Mouse (Mus musculus) heart, adult 11 months (tissue): ENCODE results near the gene Pla1a.
A peak's percentile ranks its signal among the peaks of the same experiment; 100 is the strongest.

ENCODE experiments used
- DNase-seq: peaks from one replicate; pipeline ENCODE4 v3.0.0; 2022

Gene Pla1a

GRCm38 (mm10) chr16:38385700-38386099, 47.2 kb downstream of the Pla1a start:
- DNase-seq = no peak

GRCm38 (mm10) chr16:38385184-38385634, 47.7 kb downstream of the Pla1a start:
- DNase-seq = no peak

DNA sequence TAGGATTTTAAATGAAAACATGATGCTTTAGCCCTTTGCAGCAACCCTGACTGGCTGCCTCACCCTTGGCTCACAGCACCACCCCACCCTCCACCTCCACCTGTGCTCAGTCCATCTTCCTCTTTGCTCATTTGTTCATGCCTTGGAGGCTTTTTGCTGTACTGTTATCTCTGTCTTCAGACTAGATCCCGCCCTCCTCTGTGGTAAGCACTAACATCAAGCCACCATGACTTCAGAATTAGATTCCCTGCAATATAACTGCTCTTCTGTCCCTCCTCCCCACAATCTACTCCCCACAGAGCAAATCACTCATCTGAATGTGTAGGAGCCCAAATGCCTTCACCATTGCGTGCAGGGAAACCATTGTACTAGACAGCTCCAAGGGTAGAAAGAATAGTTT, 49.3 kb downstream of the Pla1a start:
- no peak for DNase-seq

- no peak for DNase-seq
These were observed 53.0 kb downstream of the Pla1a start for GRCm38 (mm10) chr16:38379926-38380325.

DNA sequence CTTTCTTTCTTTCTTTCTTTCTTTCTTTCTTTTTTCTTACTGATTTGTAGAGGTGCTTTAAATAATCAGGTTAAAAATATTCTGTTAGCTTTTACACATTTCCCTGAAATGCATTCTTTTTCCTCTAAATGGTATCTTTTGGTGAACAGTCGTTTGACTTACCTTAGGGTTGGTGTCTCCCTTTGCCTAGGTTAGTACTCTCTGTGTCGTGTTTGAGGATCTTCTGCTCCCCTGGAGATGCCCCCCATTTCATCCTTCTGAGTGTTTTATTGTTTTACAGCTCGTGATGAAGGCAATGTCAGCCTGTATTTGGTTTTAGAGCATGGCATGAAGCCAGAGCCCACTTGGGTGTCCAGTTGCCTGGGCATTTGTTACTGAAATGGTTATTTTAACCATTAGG, 53.5 kb downstream of the Pla1a start:
- DNase-seq = no peak

DNA sequence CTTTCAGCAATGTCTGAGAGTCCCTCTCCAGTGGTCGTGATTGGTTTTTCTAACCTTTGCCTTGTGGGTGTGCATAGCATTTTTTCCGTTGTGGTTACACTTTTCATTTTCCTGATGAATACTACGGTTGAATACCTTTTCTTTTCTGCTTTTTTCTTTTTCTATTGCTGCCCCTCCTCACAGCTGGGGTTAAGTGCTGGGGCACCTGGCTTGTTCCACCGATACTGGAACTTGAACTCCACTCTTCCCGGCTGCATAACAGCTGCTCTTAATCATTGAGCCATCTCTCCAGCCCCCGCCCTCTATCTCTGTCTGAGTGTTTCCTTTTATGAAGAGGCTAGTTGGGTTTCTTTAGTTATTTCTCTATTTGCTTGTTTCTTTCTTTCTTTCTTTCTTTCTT, 53.9 kb downstream of the Pla1a start:
- no peak for DNase-seq

- no peak for DNase-seq
These were observed 54.4 kb downstream of the Pla1a start for GRCm38 (mm10) chr16:38378591-38378990.

DNA sequence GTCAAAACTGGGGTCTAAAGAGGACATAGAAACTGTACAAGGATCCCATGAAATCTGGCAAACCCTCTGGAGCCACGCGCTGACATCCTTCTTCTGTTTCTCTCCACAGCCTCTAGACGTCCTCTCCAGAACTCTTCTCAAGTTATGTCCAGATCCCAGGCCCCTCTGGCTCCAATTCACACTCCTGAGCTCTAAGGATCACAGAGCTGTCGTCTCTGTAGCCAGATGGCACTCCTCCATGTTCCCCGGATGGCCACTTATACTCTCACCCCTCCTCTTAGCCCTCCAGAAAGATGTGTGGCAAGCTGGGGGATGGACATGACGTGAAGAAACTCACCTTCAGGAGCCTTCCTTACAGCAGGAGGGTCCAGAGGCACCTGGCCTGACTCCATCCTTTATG, 55.4 kb downstream of the Pla1a start:
- no peak for DNase-seq

DNA sequence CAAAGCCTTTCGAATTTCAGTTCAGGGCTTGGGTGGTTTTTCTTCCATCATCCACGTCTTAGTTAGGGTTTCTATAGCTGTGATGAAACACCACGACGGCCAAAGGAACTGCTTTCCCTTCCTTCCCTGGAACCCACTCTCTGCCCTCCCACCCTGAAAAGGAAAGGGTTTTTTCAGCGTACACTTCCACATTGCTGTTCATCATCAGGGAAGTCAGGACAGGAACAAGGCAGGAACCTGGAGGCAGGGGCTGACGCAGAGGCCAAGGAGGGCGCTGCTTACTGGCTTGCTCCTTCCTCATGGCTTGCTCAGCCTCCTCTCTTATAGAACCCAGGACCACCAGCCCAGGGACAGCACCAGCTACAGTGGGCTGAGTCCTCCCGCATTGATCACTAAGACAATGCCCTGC, 56.1 kb downstream of the Pla1a start:
- peak; percentile 95 for DNase-seq

DNA sequence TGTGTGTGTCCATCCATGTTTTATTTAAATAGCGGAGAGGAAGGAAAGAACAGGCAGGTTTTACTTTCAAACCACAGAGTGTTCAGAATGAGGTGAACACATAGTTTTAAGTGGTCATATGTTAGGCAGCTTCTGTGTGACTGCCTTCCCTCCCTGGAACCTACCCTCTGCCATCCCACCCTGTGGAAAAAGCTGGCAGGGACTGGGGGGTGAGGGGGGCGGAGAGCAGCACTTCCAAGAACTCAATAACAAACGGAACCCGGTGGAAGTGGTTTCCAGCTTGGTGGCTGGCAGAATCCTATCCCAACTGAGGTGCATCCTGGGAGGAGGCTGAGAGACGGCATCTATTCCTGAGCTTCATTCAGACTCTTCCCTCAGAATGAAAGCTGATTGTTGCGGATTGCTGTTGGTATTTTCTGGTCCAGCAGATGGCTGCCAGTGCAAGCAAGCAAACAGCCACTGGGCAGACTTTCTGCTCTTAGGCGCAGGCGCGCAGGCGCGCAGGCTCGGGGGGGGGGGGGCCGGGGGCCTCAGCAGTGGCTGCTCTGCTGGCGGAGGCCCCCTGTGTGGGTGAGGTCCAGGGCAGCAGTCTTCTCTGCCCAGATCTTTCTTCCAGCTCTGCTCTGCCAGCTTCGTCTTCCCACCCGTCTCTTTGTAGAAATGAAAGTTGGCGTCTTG, 56.6 kb downstream of the Pla1a start:
- DNase-seq = peak; percentile 96

DNA sequence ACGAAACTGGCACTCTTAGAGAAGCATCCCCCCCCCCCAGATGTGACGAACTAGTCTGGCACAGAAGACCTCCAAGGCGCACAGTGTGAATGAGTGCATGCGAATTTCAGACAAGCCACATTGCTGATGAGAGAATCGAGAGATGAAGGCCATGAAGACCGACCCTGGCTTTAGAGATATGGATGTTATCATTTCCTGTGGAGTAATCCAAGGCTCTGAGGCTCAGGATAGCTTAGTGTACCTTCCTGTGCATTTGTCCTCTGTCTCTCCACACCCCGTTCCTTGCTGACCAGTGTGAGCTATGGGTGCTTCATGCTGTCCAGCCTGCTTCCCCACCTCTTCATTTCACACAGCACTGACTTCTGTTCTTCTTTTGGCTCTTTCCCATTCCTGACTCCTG, 57.8 kb downstream of the Pla1a start:
- DNase-seq = peak; percentile 71

GRCm38 (mm10) chr16:38374379-38375140, 58.4 kb downstream of the Pla1a start:
- DNase-seq = peak; percentile 87

DNA sequence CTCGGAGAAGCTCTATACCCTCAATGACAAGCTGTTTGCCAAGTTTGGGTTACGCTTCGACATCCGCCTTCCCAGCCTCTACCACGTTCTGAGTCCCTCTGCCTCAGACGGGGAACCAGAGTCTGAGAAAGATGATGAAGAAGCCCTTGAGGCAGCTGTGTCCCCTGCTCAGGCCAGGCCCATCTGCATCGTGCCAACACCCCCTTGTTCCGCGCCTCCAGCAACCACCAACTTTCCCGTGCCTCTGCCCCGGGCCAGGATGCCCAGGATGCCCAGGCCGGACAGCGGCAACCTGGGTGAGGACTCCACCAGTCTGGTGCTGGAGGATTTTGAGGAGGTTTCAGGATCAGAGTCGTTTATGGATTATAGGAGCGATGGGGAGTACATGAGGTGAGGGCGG, 59.0 kb downstream of the Pla1a start:
- peak; percentile 84 for DNase-seq

DNA sequence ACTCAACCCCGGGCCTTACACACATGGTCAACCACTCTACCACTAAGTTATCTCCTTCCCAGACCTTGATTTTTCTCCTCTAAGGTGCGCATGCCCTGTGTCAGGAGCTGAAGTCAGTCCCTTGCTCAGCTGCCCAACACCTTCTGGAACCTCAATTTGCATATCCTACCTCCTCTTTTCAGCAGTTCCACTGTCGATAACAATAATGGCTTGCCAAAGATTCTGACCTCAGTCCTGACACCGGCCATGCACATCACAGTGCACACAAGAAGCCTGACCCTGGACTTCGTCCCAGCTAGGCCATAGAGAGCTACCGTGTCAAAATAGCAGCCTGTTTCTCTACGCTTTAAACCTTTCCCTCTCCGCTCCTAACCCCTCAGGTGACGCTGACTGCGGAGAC, 59.5 kb downstream of the Pla1a start:
- DNase-seq = peak; percentile 94

DNA sequence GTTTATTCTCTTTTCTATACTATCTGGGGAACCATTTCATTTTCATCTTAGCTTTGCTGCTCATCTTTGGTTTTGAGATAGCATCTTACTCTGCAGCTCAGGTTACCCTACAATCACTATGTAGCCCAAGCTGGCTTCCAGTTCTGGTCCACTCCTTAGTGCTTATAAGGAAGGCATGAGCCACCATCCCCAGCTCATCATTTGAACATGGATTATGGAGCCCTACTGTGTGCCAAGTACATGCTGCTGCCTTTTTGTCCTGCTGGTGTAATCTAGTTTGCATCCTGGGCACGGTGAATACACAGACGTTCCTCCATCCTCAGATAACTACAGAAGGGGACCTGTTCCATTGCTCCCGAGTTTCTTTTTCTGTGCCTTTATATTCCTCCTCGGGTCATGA, 60.1 kb downstream of the Pla1a start:
- DNase-seq = peak; percentile 63

DNA sequence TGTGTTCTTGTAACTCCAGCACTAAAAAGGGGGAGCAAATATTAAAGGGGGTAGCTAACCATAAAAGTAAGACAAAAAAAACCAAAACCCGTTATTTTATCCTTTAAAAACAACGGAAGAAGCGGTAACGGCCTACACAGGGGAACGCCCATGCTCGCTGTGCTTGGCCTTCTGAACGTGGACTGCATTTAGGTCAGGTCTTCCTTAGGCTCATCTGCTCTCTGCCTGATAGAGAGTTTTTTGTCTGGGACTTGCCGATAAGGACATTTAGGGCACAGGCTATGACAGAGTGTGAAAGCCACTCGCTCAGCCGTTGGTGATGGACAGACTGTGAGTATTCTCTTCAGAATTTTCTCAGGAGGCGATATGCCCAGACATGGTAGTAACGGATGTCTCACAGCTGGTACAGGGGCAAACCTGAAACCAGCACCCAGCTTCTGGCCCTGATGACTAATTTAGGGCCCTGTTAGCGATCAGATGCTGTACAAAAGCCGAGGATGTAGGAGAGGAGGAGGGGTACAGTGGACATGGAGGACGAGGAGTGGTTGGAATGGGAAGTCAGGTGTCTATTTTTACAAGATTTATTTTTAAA, 61.1 kb downstream of the Pla1a start:
- DNase-seq = peak; percentile 87

DNA sequence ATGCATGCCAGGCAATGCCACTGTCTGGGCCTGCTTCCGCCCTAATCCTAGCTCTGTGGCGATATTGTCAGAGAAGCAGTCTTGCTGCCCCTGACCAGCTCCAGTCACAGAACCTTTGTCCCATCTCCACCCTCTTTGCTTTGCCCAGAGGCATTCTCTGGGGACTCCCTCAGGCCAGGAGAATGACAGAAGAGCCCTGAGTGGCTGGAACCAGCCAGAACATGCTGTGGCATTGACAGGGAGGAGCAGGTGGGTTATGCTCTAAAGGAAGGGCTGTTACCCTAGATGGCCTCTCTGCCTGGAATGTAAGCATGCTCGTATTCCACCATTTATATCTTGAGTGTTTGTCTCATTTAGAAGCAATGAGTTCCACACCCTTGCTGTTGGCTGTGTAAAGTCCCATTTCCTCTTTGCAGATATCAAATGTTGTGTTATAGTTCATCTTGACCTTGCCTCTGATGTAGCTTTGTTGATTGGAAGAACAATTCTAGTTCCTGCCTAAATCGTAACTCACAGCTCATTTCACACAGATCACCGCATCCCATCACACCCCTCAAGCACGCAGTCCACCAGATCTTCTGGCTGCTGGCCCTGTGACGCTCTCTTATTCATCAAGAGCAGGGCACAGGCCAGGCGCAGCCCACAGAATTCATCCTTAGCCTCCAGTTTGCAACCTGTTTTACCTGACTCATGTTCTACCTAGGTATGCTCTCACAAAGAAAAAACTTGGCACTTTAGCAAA, 62.1 kb downstream of the Pla1a start:
- peak; percentile 97 for DNase-seq

DNA sequence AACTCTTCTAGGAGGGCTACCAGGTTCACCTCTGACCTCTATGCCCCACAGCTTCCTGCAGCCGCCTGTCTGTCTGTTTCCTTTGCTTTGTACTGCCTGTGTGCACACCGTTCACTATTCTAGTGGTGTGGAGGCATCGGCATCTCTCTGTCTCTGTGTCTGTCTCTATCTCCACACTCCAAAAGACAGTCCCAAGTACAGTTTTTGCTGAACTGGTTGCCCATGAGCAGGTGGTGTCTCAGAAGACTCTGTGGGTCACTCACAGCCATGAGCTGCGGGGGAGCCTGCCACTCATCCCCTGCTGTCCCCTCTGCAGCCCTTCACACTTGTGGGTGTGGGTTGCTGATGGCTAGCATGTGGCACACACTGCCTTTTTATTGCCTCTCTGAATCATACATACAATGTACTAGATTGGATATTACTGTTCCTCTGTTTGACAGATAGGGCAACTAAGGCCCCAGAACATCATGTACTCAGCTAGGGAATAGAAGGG, 62.9 kb downstream of the Pla1a start:
- peak; percentile 87 for DNase-seq

- peak; percentile 90 for DNase-seq
These were observed 63.5 kb downstream of the Pla1a start for GRCm38 (mm10) chr16:38369431-38369830.

GRCm38 (mm10) chr16:38369000-38369399, 63.9 kb downstream of the Pla1a start:
- DNase-seq = peak; percentile 90

- peak; percentile 96 for DNase-seq
These were observed 64.6 kb downstream of the Pla1a start for GRCm38 (mm10) chr16:38368336-38368735.

DNA sequence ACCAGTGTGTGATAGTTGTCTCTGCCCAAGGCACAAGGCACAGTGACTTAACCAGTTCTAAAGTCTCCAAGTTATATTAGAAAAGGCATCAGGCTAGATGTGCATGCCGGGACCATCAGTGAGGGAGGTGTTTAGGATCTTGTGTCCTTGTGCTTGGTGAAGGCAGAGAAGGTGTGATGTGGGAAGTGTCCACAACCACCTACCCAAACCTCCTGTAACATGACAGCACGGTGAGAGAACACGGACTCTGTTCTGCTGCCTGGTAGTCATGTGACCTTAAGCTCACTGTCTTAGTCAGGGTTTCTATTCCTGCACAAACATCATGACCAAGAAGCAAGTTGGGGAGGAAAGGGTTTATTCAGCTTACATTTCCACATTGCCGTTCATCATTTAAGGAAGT, 66.7 kb downstream of the Pla1a start:
- DNase-seq = peak; percentile 83

DNA sequence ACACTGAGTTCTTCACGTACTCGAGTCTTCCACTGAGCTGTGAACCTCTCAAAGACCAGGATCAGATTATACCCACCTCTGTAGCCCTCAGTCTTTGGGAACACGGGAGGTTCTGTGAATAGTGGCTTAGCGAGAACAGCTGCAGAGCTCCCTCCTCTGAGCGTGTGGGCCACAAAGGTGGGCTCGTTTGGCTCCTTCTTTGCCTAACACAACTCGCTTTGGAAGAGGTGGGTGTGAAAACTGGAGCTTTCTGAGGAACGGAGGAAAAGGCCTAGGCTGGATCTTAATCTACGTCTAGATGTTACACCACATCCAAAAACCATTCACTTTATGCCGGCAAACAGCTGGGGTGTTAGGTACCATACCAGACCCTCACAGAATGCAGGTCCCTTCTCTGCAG, 67.6 kb downstream of the Pla1a start:
- peak; percentile 89 for DNase-seq
